Mouse (Mus musculus) yolk sac, embryonic 10.5 days (tissue): ENCODE measurements around the gene Serpina1b.
"Not testable (repeated sequence)": the region's sequence is repeated elsewhere in the genome, so short reads cannot be mapped to it uniquely, and the experiment has no call there.

Source experiments
- DNase-seq: peaks from one replicate; pipeline ENCODE4 v3.0.0-alpha.2; 2017; ENCODE audit warnings: low spot score

The Serpina1b gene

DNA sequence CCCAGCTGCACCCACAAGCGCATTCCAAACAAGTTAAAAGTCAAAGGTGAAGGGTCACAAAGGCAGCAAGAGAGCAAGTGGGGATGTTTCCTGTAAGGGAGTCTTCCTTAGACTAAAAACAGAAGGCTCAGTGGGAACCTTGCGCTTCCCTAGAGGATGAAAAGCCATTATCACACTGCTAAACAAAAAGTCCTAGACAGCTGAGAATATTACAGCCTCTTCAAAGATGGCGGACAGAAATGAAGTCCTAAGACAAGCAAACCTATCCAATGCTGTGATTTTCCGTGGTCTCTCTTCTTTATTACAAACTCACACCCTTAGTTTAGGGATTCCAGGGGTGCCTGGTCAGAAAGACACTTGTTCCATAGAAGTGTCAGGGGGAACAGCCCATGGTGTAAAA lies at the start of gene Serpina1b:
Gene Serpina1b, minus strand, starts transcription at position 101 of the 400 bp plus-strand sequence.
- not testable (repeated sequence) for DNase-seq

- DNase-seq, result not testable (repeated sequence)
Measured at GRCm38 (mm10) chr12:103866873-103867272, 36.7 kb upstream of the Serpina1b start.

GRCm38 (mm10) chr12:103863101-103863974 lies 33.2 kb upstream of the Serpina1b start, which contains the start of gene Serpina1a:
Gene Serpina1a, minus strand, starts transcription at chr12:103863562.
- DNase-seq, result peak; percentile 60

GRCm38 (mm10) chr12:103860976-103861375 lies 30.8 kb upstream of the Serpina1b start:
- DNase-seq, result peak; percentile 12

DNA sequence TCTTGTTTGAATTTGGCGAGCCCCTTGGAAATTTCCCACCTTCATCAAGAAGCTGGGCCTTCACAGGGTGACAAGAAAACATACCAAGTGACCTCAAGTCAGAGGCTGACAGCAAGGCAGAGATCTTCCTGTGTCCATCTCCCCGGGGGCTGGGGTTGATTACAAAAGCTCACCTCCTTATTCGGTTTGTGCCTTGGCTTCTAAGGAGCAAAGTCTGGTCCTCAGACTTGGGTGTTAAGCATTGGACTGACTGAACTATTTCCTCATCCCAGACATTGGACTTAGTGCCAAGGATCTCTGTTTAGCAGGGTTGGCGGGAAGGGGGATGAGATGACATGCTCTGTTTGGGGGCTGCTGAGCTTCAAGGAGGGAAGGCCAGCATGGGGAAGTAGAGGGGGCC lies 30.4 kb upstream of the Serpina1b start:
- peak; percentile 49 for DNase-seq

DNA sequence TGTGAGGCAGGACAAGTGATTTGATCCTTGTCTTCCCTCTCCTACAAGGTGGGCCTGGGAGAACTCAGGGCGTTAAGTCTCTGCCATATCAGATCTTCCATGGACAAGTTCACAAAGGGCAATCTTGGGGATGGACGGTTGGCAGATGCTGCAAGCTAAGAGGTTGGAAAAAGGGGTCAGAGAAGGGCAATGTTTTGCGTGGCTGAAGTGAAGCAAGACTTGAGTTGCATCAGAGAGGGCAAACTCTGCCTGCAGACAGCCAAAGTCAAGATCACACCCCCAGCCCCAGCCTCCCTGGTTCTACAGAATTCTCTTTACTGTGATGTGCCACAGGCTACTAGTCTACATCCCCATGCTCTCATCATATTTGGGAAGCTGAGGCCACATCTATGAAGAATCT lies 29.4 kb upstream of the Serpina1b start:
- DNase-seq, result not testable (repeated sequence)

DNA sequence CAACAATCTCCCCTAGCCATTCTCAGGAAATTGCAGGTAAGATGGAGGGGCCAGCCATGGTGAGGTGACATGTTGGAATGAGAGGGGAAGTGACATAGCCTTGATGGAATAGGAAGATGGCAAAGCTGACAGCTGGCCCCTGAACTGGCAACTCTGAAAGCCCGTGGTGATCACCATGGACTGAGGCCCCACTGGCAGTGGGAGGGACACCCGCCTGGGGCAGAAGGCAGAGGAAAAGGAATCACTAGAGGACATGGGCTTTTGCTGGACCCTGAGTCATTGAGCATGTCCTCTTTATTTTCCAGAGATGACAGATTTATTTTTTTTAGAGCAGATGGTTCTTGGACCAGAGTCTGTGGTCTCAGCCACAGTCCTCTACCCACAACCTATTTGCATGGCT lies 22.9 kb upstream of the Serpina1b start:
- not testable (repeated sequence) for DNase-seq

- peak; percentile 76 for DNase-seq
Measured at GRCm38 (mm10) chr12:103827661-103828372, 2.4 kb downstream of the Serpina1b start.

DNA sequence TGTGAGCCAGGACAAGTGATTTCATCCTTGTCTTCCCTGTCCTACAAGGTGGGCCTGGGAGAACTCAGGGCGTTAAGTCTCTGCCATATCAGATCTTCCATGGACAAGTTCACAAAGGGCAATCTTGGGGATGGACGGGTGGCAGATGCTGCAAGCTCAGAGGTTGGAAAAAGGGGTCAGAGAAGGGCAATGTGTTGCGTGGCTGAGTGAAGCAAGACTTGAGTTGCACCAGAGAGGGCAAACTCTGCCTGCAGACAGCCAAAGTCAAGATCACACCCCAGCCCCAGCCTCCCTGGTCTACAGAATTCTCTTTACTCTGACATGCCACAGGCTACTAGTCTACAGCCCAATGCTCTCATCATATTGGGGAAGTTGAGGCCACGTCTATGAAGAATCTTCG lies 6.3 kb downstream of the Serpina1b start:
- not testable (repeated sequence) for DNase-seq

GRCm38 (mm10) chr12:103773246-103773851 lies 56.8 kb downstream of the Serpina1b start, which contains the start of gene Serpina1d:
Gene Serpina1d, minus strand, starts transcription at chr12:103773592.
- DNase-seq, result peak; percentile 59

GRCm38 (mm10) chr12:103770597-103770996 lies 59.6 kb downstream of the Serpina1b start:
- DNase-seq, result peak; percentile 54

DNA sequence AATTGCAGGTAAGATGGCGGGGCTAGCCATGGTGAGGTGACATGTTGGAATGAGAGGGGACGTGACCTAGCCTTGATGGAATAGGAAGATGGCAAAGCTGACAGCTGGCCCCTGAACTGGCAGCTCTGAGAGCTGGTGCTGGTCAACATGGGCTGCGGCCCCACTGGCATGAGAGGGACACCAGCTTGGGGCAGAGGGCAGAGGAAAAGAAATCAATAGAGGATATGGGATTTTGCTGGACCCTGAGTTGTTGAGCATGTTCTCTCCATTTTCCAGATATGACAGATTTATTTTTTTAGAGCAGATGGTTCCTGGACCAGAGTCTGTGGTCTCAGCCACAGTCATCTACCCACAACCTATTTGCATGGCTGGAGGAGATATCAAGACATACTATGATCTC lies 67.1 kb downstream of the Serpina1b start:
- DNase-seq, result not testable (repeated sequence)

- not testable (repeated sequence) for DNase-seq
Measured at GRCm38 (mm10) chr12:103760316-103760715, 69.9 kb downstream of the Serpina1b start.

GRCm38 (mm10) chr12:103745957-103746356 lies 84.2 kb downstream of the Serpina1b start:
- DNase-seq, result not testable (repeated sequence)

GRCm38 (mm10) chr12:103737791-103738580 lies 92.2 kb downstream of the Serpina1b start:
- DNase-seq, result peak; percentile 86

- not testable (repeated sequence) for DNase-seq
Measured at GRCm38 (mm10) chr12:103735566-103735965, 94.6 kb downstream of the Serpina1b start.

- DNase-seq, result not testable (repeated sequence)
Measured at GRCm38 (mm10) chr12:103735101-103735500, 95.1 kb downstream of the Serpina1b start.

DNA sequence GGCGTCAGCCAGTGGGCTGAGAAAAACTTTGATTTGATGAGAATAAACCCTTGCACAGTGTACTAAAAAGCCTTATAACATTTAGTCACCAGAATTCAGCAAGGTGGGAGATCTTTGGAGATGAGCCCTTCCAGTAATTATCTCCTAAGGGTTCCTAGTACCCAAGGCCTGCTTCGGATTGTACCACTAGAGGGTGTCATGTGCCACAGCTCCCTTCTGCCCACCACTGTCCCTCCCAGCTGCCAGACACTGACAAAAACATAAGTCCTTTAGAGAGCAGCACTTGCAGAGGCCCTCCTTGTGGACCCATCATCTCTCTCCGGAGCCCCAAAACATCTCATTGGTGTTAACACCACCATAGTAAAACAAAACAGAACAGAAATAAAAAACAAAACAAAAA lies 118.6 kb downstream of the Serpina1b start:
- DNase-seq, result no peak

- peak; percentile 38 for DNase-seq
Measured at GRCm38 (mm10) chr12:103710405-103710804, 119.8 kb downstream of the Serpina1b start.

DNA sequence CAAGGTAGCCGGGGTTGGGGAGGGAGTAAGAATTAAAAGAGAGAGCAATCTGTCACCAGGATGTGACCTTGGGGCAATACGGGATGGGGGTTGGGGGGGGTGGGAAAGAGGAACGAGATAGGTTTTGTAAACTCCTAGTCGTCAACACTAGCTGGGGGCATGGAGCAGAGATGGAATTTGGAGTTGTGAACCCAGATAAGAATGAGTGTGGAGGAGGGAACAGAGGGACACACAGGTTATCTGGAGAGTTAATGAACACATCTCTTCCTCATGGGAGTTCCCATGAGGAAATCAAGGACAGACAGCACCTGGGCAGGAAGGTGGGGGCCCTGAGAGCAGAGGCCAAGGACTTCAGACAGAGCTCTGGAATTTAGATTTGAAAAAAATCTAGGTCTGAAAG lies 124.1 kb downstream of the Serpina1b start:
- DNase-seq, result peak; percentile 86

- DNase-seq, result no peak
Measured at GRCm38 (mm10) chr12:103705547-103705946, 124.6 kb downstream of the Serpina1b start.
